Mouse (Mus musculus) intestine, embryonic 14.5 days (tissue): ENCODE measurements around the gene Hs1bp3. TPM values are rescaled to one million over a fixed set of nuclear protein-coding genes. Genes with fewer than 3 reads are reported as not detected.

Experiments
- ATAC-seq: fragments of 200-750 bp; cut with Nextera tagmentation; replicated peaks from 2 replicates; pipeline ENCODE4 v1.8.0; 2017; ENCODE audit warnings: low read depth, moderate number of reproducible peaks, moderate TSS enrichment, moderate library complexity; ENCODE audit not compliant: low FRiP score, low TSS enrichment
- DNase-seq: peaks from one replicate; pipeline ENCODE4 v3.0.0-alpha.2; 2018; ENCODE audit warnings: low spot score
- H3K27ac ChIP-seq: fragments of 300-500 bp; sonication (generic); 2 replicates; pipeline ENCODE4 v1.5.1; 2014; ENCODE audit warnings: low read depth, mild to moderate bottlenecking, control low read depth
- H3K27me3 ChIP-seq: fragments of 300-500 bp; sonication (generic); replicated peaks from 2 replicates; pipeline ENCODE4 v1.6.1; 2014; ENCODE audit warnings: low read length, control low read depth; ENCODE audit not compliant: control insufficient read depth, insufficient read depth
- H3K36me3 ChIP-seq: fragments of 300-500 bp; sonication (generic); 2 replicates; pipeline ENCODE4 v1.6.1; 2014; ENCODE audit warnings: low read length, control low read depth; ENCODE audit not compliant: control insufficient read depth, insufficient read depth
- H3K4me1 ChIP-seq: fragments of 300-500 bp; sonication (generic); replicated peaks from 2 replicates; pipeline ENCODE4 v1.6.1; 2014; ENCODE audit warnings: low read length, control low read depth, mixed read lengths; ENCODE audit not compliant: control insufficient read depth, insufficient read depth
- H3K4me2 ChIP-seq: fragments of 300-500 bp; sonication (generic); 2 replicates; pipeline ENCODE4 v1.6.1; 2014; ENCODE audit warnings: low read length
- H3K4me3 ChIP-seq: fragments of 300-500 bp; sonication (generic); 2 replicates; pipeline ENCODE4 v1.5.1; 2014; ENCODE audit warnings: low read depth, low read length, control low read depth, mixed read lengths
- H3K9ac ChIP-seq: fragments of 300-500 bp; sonication (generic); 2 replicates; pipeline ENCODE4 v1.6.1; 2014; ENCODE audit warnings: mild to moderate bottlenecking, low read length
- H3K9me3 ChIP-seq: fragments of 300-500 bp; sonication (generic); 2 replicates; pipeline ENCODE4 v1.6.1; 2016; ENCODE audit warnings: low read length, control low read depth; ENCODE audit not compliant: control insufficient read depth
- WGBS: fragments of 180-500 bp; shearing (Covaris S2); extraction: QIAGEN DNeasy Blood & Tissue Kit; methylation state at CpG from one replicate; pipeline ENCODE4 v1.1.7; 2014; 5-methylcytosine and 5-hydroxymethylcytosine counted together
- polyA plus RNA-seq: library from polyadenylated mRNA; unstranded; fragments of >200 nt; fragmentation: Nextera tagmentation; extraction: Ambion mirVana; gene quantifications from 2 replicates; pipeline ENCODE4 v1.2.1, GENCODE M21; 2014

Hs1bp3 gene
- polyA plus RNA-seq, 1 experiment from 2014 or later: 15.4 TPM

- ATAC-seq (no peak), DNase-seq (no peak)
- Histone ChIP-seq H3K27me3 (no peaks in the 10 kb centered on the region), H3K9ac (no peak overlapping the region), H3K4me3 (no peak overlapping the region), H3K4me2 (no peak overlapping the region), H3K36me3 (no peaks in the 10 kb centered on the region), H3K9me3 (no peaks in the 10 kb centered on the region), H3K4me1 (peaks cover 12% of the 10 kb centered on the region), H3K27ac (no peak overlapping the region)
- 62% methylated on average over 2 of the region's 2 CpGs for WGBS
Observed at GRCm38 (mm10) chr12:8381940-8382339, 68.7 kb downstream of the Hs1bp3 start.

GRCm38 (mm10) chr12:8383822-8384221 is 70.6 kb downstream of the Hs1bp3 start:
- H3K4me3 ChIP-seq: no peak overlapping the region
- DNase-seq (no peak), ATAC-seq (no peak)
- H3K27me3 ChIP-seq: no peaks in the 10 kb centered on the region
- H3K27ac ChIP-seq: no peak overlapping the region
- no peaks in the 10 kb centered on the region for H3K36me3 ChIP-seq
- no peak overlapping the region for H3K4me2 ChIP-seq
- H3K4me1 ChIP-seq: peaks cover 12% of the 10 kb centered on the region
- H3K9me3 ChIP-seq: no peaks in the 10 kb centered on the region
- H3K9ac ChIP-seq: no peak overlapping the region
- 56% methylated on average over 6 of the region's 6 CpGs for WGBS

- Histone ChIP-seq H3K36me3 (no peaks in the 10 kb centered on the region), H3K9me3 (no peaks in the 10 kb centered on the region), H3K27ac (peak overlapping the region; percentile 73), H3K4me2 (no peak overlapping the region), H3K4me3 (no peak overlapping the region), H3K27me3 (no peaks in the 10 kb centered on the region), H3K9ac (no peak overlapping the region), H3K4me1 (peaks cover 10% of the 10 kb centered on the region)
- ATAC-seq (peak; percentile 75), DNase-seq (no peak)
- 53% methylated on average over 6 of the region's 6 CpGs for WGBS
Observed at GRCm38 (mm10) chr12:8386451-8387011, 73.3 kb downstream of the Hs1bp3 start.

- no peak overlapping the region for H3K4me2 ChIP-seq
- DNase-seq (no peak), ATAC-seq (no peak)
- no peaks in the 10 kb centered on the region for H3K9me3 ChIP-seq
- H3K4me1 ChIP-seq: peaks cover 10% of the 10 kb centered on the region
- no peak overlapping the region for H3K9ac ChIP-seq
- H3K4me3 ChIP-seq: no peak overlapping the region
- no peaks in the 10 kb centered on the region for H3K36me3 ChIP-seq
- no peaks in the 10 kb centered on the region for H3K27me3 ChIP-seq
- 77% methylated on average over 1 of the region's 1 CpGs for WGBS
- peak overlapping the region; percentile 73; the same call in 1 of the 2 replicates for H3K27ac ChIP-seq
Observed at GRCm38 (mm10) chr12:8387281-8387680, 74.0 kb downstream of the Hs1bp3 start.

- no peak overlapping the region for H3K9ac ChIP-seq
- H3K27ac ChIP-seq: no peak overlapping the region
- H3K4me1 ChIP-seq: peaks cover 10% of the 10 kb centered on the region
- DNase-seq (no peak), ATAC-seq (no peak)
- no peak overlapping the region for H3K4me2 ChIP-seq
- no peaks in the 10 kb centered on the region for H3K9me3 ChIP-seq
- H3K36me3 ChIP-seq: no peaks in the 10 kb centered on the region
- WGBS: 88% methylated on average over 4 of the region's 4 CpGs
- no peak overlapping the region for H3K4me3 ChIP-seq
- H3K27me3 ChIP-seq: no peaks in the 10 kb centered on the region
Observed at GRCm38 (mm10) chr12:8388529-8389414, 75.5 kb downstream of the Hs1bp3 start.

GRCm38 (mm10) chr12:8393226-8393625 is 80.0 kb downstream of the Hs1bp3 start:
- Histone ChIP-seq H3K9ac (no peak overlapping the region), H3K4me2 (no peak overlapping the region), H3K4me3 (no peak overlapping the region), H3K27me3 (no peaks in the 10 kb centered on the region), H3K9me3 (no peaks in the 10 kb centered on the region), H3K4me1 (no peaks in the 10 kb centered on the region; the same call in 1 of the 2 replicates), H3K27ac (no peak overlapping the region), H3K36me3 (no peaks in the 10 kb centered on the region)
- DNase-seq (no peak), ATAC-seq (no peak)
- 86% methylated on average over 5 of the region's 5 CpGs for WGBS

Other genes with a start within 250 kb of the Hs1bp3 start
- gene Ldah, start 105.3 kb upstream of the Hs1bp3 start, polyA plus RNA-seq: 51.2 and 56.2 TPM in 2 replicates
- not detected in 2 replicates for gene Gdf7, start 11.5 kb upstream of the Hs1bp3 start, polyA plus RNA-seq
- gene Rhob, start 186.6 kb downstream of the Hs1bp3 start, polyA plus RNA-seq: 46.5 and 50.5 TPM in 2 replicates